Mouse (Mus musculus) spleen, adult 10 weeks (tissue): ENCODE measurements around the gene Nek3. TPM values are rescaled to one million over a fixed set of nuclear protein-coding genes. Genes with fewer than 3 reads are reported as not detected.

Source experiments
- polyA plus RNA-seq: library from polyadenylated mRNA; stranded (reverse); fragments of 350-450 nt; fragmentation: Illumina TruSeq; extraction: RNeasy Lipid Tissue Mini Kit (QIAGEN cat#74804); gene quantifications from one replicate; pipeline ENCODE4 v1.2.3, GENCODE M21; 2015; ENCODE audit warnings: low replicate concordance; ENCODE audit not compliant: insufficient read depth

Nek3 gene
- polyA plus RNA-seq: 6.5 TPM

DNA sequence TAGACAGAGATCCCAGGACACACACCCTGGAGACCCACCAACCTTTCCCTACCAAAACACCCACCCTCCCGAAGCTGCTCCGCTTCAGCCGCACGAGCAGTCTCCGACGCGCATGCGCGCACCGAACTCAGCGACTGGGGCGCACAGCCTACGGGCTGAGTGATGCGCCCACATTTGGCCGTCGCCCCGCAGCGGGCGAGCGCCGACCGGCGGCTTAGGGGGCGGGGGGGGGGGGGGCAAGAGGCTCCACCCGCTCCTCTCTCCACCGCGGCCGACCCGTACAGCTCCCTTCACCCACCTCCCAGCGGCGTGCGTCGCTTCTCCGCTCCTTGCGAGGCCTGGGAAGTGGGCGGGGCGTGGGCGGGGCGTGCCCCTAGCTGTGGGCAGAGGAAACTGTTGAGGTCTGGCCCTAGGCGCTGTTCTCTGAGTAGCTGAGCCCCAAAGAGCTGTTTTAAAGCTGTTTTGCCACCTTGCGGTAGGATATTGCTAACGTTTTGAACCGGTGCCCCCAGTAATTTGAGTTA lies at the start of gene Nek3:
Nek3 (minus strand) TSS at position 356 of the 524 bp plus-strand sequence.

GRCm38 (mm10) chr8:22192660-22193431 lies 26.6 kb upstream of the Nek3 start, which contains the start of gene Vps36:
TSS of gene Vps36 (plus strand) at chr8:22192809.

GRCm38 (mm10) chr8:22185431-22186397 lies 19.5 kb upstream of the Nek3 start, which contains the start of gene Ckap2:
TSS of gene Ckap2 (minus strand) at chr8:22185819.

DNA sequence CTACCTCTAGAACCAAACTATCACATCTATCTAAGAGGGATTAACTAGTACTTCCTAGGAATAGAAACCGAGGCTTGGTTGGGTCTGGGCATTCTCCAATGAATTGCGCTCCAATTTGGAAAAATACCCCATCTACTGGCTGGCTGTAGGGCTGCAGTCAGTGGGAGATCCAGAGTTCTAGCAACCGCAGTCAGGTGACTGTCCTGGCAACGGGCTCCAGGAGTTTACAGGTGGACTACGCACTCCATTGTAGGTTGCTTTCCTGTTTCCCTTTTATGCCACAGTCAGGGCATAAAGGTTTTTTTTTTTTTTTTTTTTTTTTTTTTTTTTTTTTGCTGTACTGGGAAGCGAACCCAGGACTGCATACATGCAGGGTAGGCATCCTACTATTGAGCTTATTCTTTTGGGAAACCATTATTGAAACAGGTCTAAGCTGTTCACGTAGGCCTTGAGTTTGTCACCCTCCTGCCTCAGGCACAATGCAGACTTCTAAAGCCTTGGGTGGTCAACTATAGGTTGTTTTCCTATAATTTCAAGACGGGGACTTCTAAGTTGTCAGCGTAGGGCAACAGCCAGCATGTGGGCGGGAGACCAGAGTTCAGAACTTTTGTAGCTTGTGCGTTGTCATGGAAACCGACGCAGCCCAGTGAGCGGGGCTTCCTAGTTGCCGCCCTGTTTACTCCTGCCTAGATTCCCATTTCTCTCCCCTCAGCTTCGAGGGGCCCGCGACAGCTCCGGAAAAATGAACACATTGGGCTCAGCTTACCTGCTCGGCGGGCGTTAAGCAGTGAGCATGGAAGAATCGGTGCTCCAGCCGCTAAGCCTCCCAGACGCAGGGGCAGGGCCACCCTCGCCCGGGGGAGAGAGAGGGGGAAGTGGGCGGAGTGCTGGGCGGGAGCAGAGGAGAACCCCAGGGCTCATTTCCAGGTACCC lies 41.7 kb downstream of the Nek3 start, which contains the start of gene Nek5:
Nek5 (minus strand) TSS at position 834 of the 933 bp plus-strand sequence.

Other genes starting within 250 kb of the Nek3 start
- gene Defb15, start 233.7 kb downstream of the Nek3 start, polyA plus RNA-seq: not detected
- not detected for gene Defb35, start 228.1 kb downstream of the Nek3 start, polyA plus RNA-seq
- not detected for gene Defb13, start 219.7 kb downstream of the Nek3 start, polyA plus RNA-seq
- not detected for gene Fam90a1a, start 207.7 kb downstream of the Nek3 start, polyA plus RNA-seq
- gene Ccdc70, start 196.7 kb downstream of the Nek3 start, polyA plus RNA-seq: not detected
- gene Atp7b, start 106.1 kb downstream of the Nek3 start, polyA plus RNA-seq: 0.51 TPM
- 17.3 TPM for gene Alg11, start 105.7 kb downstream of the Nek3 start, polyA plus RNA-seq
- gene Nek5, start 41.4 kb downstream of the Nek3 start, polyA plus RNA-seq: 0.14 TPM
- 9.3 TPM for gene Ckap2, start 19.4 kb upstream of the Nek3 start, polyA plus RNA-seq
- gene Vps36, start 26.4 kb upstream of the Nek3 start, polyA plus RNA-seq: 24.8 TPM
- gene Thsd1, start 60.9 kb upstream of the Nek3 start, polyA plus RNA-seq: 2.6 TPM
- not detected for gene Tpte, start 117.0 kb upstream of the Nek3 start, polyA plus RNA-seq
- gene Slc25a15, start 232.2 kb upstream of the Nek3 start, polyA plus RNA-seq: 7.9 TPM
- 20.0 TPM for gene Mrps31, start 244.9 kb upstream of the Nek3 start, polyA plus RNA-seq